Mouse (Mus musculus) embryonic fibroblast, embryonic 13.5 days (primary cell): ENCODE data around the gene Dgcr2.

Experiments
- CTCF ChIP-seq: IDR thresholded peaks from 2 replicates; pipeline ENCODE4 v1.5.1; 2011; ENCODE audit warnings: mild to moderate bottlenecking, control low read depth, low read length, moderate library complexity, borderline replicate concordance; ENCODE audit not compliant: insufficient read depth
- POLR2A ChIP-seq: IDR thresholded peaks from 2 replicates; pipeline ENCODE4 v1.6.1; 2011; ENCODE audit warnings: low read depth, mild to moderate bottlenecking, control low read depth, low read length, moderate library complexity

- no peak for TF ChIP-seq CTCF
- TF ChIP-seq POLR2A = no peak
Measured at GRCm38 (mm10) chr16:17804449-17804912, 93.9 kb downstream of the Dgcr2 start.
